Mouse (Mus musculus) adrenal gland, adult 2 months (tissue): ENCODE results near the gene Dmbt1. TPM values are rescaled to one million over a fixed set of nuclear protein-coding genes. Genes with fewer than 3 reads are reported as not detected.
"Not testable (repeated sequence)": the region's sequence is repeated elsewhere in the genome, so short reads cannot be mapped to it uniquely, and the experiment has no call there.

ENCODE experiments used
- DNase-seq: peaks from one replicate; pipeline ENCODE4 v3.0.0; 2021
- polyA plus RNA-seq: library from polyadenylated mRNA; depleted of rRNA; stranded (reverse); fragments of >200 nt; gene quantifications from 2 replicates; pipeline ENCODE4 v1.2.3, GENCODE M21; 2012
- total RNA-seq, 2 experiments: library from RNA; stranded (reverse); gene quantifications; 2 replicates each; pipeline ENCODE4 v1.2.3; 2021

Dmbt1 gene
- total and polyA plus RNA-seq, 3 experiments, result 0.03 TPM; not detected in 2

DNA sequence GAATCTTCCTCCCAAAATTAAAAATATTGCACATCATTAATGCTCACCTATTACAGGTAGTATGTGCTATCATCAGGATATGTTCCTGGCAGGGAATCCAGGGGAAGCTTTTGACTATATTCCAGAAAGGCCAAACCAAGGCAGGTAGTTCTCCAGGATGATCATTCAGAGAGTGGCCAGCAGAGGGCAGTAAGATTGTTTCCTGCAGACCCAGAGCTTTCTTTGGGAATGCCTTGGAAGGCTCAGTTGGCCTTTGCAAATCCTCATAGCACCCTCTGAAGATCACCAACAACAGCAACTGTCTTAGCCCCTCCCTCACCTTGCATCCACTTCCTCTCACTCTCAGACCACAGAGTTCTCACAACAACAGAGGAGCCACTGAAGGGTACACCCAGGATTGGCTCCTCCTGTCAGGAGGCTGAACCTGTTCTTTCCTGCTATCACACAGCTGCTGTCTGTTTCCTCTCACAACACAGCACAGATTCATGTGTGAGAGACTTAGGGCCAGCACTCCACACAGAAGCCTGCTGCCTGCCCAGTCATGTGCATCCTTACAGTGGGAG is 23.0 kb downstream of the Dmbt1 start:
- DNase-seq, result no peak

DNA sequence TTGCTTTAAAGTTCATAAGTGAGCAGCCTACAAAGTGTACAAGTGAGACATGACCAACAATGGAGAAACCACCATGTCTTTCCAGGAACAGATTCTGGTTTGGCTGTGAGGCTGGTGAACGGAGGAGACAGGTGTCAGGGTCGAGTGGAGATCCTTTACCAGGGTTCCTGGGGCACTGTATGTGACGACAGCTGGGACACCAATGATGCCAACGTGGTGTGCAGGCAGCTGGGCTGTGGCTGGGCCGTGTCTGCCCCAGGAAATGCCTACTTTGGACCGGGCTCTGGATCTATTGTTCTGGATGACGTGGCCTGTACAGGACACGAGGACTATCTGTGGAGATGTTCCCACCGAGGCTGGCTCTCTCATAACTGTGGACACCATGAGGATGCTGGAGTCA is 26.1 kb downstream of the Dmbt1 start:
- DNase-seq, result not testable (repeated sequence)

DNA sequence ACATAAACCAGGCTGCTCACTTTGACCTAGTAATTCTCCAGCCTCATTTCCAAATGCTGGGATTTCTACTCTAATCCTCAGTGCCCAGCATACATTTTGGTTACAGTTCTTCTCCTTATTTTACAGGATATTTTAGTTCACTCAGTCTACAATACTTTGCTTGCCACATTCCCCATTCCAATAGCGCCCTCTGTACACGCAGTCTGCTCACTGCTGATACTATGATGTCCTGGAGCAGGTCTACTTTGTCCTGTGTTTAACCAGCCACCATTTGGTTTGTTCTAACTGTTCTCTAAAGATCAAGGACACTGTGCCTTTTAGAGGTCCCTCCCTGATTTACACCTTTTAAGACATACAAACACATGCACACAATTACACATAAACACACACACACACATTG is 28.0 kb downstream of the Dmbt1 start:
- DNase-seq, result not testable (repeated sequence)

DNA sequence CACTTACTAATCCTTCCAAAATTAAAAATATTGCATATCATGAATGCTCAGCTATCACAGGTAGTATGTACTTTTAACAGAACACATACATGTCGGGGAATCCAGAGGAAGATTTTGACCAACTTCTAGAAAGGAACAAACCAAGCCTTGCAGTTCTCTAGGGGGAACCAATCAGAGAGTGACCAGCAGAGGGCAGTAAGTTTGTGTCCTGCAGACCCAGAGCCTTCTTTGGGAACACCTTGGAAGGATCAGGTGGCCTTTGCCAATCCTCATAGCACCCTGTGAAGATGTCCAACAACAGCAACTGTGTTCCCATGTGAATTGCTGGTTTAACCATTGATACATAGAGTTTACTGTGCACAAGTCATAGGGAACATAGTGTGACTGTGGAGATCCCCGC is 30.7 kb downstream of the Dmbt1 start:
- DNase-seq, result no peak

DNA sequence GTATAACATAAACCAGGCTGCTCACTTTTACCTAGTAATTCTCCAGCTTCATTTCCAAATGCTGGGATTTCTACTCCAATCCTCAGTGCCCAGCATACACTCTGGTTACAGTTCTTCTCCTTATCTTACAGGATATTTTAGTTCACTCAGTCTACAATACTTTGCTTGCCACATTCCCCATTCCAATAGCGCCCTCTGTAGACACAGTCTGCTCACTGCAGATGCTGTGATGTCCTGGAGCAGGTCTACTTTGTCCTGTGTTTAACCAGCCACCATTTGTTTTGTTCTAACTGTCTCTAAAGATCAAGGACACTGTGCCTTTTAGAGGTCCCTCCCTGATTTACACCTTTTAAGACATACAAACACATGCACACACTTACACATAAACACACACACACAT is 36.3 kb downstream of the Dmbt1 start:
- DNase-seq, result peak; percentile 38

DNA sequence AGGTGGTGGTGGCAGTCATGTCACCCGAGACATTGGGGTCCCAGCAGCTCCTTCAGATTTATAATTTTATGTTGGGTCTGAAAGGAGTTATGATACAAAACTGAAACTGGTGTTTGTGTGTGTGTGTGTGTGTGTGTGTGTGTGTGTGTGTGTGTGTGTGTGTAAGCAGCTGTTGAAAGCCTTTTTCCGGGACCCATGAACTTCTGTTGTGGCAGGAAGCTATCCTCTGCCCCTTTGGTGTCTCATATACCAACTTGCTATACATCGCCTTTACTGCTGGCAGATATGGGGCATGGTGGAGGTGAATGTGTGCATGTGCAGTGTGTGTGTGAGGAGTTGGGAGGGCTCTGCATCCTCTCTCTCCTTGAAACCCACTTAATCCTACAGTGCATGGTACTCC is 41.6 kb downstream of the Dmbt1 start:
- DNase-seq, result not testable (repeated sequence)

DNA sequence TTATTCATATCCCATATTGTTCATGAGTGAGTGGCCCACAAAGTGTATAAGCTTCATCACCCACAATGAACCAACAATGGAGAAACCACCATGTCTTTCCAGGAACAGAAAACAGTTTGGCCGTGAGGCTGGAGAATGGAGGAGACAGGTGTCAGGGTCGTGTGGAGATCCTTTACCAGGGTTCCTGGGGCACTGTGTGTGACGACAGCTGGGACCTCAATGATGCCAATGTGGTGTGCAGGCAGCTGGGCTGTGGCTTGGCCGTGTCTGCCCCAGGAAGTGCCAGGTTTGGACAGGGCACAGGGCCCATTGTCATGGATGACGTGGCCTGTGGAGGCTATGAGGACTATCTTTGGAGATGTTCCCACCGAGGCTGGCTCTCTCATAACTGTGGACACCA is 42.2 kb downstream of the Dmbt1 start:
- not testable (repeated sequence) for DNase-seq

DNA sequence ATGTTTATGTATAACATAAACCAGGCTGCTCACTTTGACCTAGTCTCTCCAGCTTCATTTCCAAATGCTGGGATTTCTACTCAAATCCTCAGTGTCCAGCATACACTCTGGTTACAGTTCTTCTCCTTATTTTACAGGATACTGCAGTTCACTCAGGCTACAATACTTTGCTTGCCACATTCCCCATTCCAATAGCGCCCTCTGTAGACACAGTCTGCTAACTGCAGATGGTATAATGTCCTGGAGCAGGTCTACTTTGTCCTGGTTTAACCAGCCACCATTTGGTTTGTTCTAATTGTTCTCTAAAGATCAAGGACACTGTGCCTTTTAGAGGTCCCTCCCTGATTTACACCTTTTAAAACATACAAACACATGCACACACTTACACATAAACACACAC is 44.1 kb downstream of the Dmbt1 start:
- DNase-seq, result peak; percentile 36

DNA sequence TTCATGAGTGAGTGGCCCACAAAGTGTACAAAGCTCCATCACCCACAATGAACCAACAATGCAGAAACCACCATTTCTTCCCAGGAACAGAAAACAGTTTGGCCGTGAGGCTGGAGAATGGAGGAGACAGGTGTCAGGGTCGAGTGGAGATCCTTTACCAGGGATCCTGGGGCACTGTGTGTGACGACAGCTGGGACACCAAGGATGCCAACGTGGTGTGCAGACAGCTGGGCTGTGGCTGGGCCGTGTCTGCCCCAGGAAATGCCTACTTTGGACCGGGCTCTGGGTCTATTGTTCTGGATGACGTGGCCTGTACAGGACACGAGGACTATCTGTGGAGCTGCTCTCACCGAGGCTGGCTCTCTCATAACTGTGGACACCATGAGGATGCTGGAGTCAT is 50.5 kb downstream of the Dmbt1 start:
- DNase-seq, result not testable (repeated sequence)

DNA sequence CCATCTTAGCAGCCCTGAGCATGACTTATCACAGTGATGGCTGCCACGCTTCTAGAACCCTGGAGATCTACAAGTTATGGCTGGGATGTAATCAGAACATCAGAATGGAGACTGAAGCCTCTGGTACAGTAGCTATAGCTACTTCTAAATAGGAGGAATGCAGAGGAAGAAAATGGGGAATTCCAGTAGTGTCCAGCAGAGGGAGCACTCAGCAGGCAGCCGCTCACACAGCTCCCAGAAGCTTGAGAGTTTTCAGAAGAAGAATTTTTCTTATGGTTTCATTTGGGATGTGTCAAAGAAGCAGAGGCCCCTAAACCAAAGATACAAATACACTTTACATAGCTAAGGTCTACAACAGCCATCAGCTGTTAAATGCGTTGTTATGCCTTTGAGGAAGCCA is 80.6 kb downstream of the Dmbt1 start:
- peak; percentile 23 for DNase-seq

DNA sequence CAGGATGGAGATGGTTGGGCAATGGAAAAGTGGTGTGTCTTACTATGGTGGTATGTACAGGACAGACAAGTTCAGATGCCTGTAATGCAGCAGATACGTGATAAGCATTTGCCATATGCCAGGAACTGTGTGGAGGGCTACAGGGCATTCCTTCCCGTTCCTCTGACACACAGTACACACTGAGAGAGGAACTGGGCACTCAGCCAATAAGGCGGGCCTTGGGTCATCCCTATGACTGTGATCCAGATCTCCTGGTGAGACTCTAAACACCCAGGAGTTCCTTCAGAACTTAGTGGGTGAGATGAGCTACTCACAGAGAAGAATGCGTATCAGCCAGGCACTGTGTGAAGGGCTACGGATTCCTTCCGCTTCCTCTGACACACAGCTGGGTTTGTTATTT is 81.8 kb downstream of the Dmbt1 start:
- DNase-seq, result peak; percentile 3

DNA sequence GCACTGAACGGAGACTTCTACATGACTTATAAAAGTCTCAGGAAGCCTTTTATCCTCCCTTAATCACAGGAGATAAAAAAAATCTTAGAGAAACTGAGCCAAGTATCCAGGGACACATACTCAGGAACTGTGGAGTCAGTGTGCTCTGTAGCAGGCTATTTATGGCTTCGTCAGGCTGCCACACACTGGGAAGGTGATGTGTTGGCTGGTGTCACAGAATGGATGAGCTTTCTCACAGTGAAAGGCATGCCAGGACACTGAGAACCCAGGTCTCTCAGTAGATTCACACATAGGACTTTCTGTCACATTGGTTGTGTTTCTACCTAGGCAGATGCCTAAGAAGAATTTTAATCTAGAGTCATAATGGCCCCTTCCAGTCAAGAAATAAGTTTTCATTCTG is 82.6 kb downstream of the Dmbt1 start:
- no peak for DNase-seq

DNA sequence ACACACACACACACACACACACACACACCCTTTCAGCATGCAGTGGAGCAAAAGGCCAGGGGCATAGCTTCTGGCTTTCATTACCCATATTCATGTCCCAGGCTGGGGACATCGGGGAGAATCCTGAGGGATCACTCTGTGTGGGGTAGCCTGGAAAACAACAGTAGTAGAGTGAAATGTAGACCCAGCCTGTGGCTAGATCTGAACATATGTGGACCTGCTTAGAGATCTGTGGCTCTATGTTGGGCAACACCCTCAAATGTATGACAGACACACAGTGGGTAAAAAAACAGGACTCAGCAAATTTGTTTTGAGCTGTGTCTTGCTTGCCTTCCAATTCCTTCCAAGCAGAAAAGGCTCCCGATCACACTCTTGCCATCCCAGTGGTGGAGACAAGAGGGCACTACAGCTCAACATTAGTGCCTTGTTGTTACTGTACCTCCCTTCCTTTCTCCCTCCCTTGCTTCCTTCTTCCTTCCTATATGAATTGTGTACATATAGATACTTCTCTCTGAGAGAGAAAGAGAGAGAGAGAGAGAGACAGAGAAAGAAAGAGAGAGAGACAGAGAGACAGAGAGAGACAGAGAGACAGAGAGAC is 90.5 kb downstream of the Dmbt1 start:
- no peak for DNase-seq

DNA sequence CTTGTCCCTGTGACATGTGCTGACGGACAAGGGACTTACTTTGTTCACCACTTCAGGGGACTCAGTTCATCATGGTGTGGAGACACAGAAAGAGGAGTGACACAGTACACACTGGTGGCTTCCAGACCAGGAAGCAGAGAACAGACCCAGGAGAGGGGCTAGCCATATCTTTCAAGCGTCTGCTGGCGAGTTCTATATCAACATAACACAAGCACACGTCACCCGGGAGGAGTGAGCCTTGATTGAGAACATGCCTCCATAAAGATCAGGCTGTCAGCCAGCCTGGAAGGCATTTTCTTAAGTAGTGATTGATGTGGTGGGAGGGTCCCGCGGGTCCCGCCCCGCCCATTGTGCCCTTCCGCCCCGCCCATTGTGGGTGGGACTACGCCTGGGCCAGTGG is 98.2 kb downstream of the Dmbt1 start:
- DNase-seq, result no peak

DNA sequence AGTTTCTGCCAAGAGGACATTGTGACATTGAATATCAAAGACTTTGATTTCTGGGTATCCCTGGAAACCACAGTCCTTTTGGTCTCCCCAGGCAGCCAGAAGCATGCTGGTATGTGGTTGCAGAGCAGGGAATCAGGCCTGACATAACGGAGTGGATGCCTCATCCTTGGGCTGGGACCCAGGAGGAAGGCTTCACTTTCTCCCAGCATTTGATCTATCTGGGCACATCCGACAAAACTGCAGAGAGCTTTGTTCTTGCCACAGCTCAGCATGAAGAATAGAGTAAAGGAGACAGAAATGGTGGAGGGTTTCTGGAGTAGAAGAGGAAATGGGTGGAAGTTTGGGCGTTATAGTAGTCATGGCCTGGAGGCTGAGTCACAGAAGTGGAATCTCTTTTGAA is 101.3 kb downstream of the Dmbt1 start:
- no peak for DNase-seq

DNA sequence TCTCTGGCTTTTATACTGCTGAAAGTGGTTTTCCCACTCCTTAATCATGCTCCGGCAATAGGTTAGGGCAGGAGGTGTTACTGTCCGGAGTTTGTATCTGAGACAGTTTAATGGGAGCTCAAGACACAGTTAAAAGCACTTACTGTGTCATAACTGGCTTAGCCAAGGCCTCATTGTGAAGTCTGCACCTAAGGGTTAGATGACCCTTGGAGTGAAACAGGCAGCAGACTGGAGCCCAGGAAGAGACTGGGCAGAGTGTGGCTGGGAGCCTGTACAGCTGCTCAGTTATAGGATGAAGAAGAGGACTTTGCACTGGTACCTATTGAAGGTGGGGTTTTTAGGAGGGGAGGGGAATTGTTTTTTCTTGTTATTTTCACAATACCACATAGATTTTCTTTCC is 114.4 kb downstream of the Dmbt1 start, which contains the start of gene 4933402N03Rik:
4933402N03Rik (minus strand) TSS at position 101 of the 400 bp plus-strand sequence.
- DNase-seq, result no peak

DNA sequence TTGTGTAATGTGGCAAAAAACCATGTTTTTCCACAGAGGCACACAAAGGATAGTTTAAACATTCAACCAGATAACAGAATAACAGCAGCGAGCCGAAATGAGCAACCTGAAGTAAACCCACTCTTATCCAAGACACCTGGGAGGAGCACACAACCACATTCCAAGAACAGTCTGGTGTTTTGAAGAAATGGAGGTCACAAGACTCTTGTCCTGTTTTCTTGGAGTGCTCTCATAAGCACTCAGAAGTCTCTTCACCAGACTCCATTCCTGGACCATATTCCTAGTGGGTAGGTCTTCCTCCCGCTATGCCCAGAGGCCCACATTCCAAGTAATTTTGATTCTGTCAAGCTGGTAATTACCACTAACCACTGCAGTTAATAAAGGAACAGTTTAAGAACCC is 118.3 kb downstream of the Dmbt1 start:
- DNase-seq, result no peak

DNA sequence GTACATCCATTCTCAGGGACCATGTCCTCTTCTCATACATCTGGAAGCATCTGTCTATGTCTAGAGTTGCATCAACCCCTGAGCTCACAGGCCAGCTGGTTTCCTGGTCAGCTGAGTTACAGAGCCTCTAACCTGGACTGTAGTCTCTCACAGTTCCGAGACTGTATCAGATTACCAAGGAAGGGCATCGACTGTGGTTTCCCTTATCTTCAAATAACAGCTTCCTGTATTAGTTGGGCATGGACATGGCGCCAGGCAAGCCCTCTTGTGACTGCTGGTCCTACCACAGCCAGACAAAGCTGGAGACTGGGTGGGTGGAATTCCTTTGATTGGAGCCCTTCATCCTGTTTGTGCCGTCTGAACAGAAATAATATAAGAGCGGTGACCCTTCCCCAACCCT is 121.2 kb downstream of the Dmbt1 start:
- DNase-seq, result no peak

DNA sequence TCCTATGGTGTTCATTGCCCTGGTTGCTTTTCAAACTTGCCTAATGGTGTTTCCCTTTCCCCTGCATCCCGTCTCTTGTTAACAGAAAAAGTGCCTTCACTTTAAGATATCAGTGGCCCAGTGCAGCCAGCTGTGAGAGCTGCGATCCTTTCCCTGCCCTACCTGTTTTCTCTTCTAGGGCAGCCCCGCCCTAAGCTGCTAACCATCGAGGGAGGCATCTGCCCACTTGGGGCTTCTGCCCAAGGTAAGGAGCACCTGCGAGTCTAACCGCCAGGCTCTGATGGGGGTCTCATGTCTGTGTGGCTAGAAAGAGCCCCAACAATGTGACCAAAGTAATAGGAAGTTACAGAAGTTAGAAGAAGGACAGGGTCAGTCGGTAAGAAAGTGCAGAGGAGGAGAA is 130.4 kb downstream of the Dmbt1 start:
- no peak for DNase-seq

DNA sequence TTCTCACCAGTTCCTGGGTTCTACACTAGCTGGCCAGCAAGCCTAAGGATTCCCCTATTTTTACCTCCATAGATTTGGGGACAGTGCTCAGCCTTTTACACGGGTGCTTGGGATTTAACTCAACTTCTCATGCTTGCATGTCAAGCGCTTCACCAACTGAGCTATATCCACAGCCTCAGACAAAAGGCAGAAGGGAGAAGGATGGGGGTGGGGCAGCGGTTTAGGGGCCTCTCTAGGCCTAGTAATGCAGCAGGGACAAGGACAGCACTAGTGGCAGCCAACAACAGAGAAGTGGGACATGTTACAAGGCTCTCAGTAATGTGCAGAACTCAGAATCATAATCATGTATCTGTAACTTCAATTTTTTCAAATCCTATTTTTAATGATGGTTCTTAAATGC is 135.9 kb downstream of the Dmbt1 start:
- DNase-seq, result no peak

DNA sequence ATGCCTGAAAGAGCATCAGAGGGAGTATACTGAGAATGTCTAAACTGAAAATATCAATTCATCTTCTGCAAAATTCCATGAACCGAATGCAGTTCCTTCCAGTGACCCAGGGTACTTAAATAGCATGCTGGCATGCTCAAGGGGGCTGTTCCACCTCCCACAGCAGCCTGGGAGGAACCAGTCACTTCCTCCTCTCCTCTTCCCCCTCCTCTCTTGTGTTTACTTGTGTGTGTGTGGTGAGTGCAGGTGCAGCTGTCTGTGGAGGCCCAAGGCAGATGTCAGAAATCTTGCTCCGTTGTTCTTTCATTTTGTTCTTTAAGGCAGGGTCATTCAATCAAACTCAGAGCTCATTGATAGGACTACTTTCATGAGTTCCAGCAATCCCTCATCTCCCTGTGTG is 137.2 kb downstream of the Dmbt1 start:
- DNase-seq, result no peak
